Mouse (Mus musculus): Measurements from ENCODE around the gene Nhsl1.
"Not testable (repeated sequence)": the region's sequence is repeated elsewhere in the genome, so short reads cannot be mapped to it uniquely, and the experiment has no call there.

Nhsl1 gene

GRCm38 (mm10) chr10:18528475-18528874 lies 209.7 kb downstream of the Nhsl1 start:
- peak in 1 of 2 experiments; percentile 24 for DNase-seq (ENCODE audit: low spot score in 2 of 2)

- DNase-seq (ENCODE audit: low spot score in 2 of 2): no peak
These were observed 210.4 kb downstream of the Nhsl1 start for GRCm38 (mm10) chr10:18529177-18529576.

- DNase-seq (ENCODE audit: low spot score in 2 of 2): no peak
These were observed 211.4 kb downstream of the Nhsl1 start for GRCm38 (mm10) chr10:18530161-18530560.

GRCm38 (mm10) chr10:18532293-18532692 lies 213.5 kb downstream of the Nhsl1 start:
- no peak for DNase-seq (ENCODE audit: low spot score in 2 of 2)

- DNase-seq (ENCODE audit: low spot score in 2 of 2): no peak
These were observed 218.1 kb downstream of the Nhsl1 start for GRCm38 (mm10) chr10:18536889-18537288.

- no peak for DNase-seq (ENCODE audit: low spot score in 2 of 2)
These were observed 226.5 kb downstream of the Nhsl1 start for GRCm38 (mm10) chr10:18545309-18545708.

GRCm38 (mm10) chr10:18545813-18546235 lies 227.0 kb downstream of the Nhsl1 start, which contains the start of gene Hebp2:
Gene Hebp2, minus strand, starts transcription at chr10:18546076.
- DNase-seq (ENCODE audit: low spot score in 2 of 2): no peak

- no peak for DNase-seq (ENCODE audit: low spot score in 2 of 2)
These were observed 228.6 kb downstream of the Nhsl1 start for GRCm38 (mm10) chr10:18547381-18547780.

GRCm38 (mm10) chr10:18549321-18550216 lies 230.8 kb downstream of the Nhsl1 start:
- DNase-seq (ENCODE audit: low spot score in 2 of 2): no peak

GRCm38 (mm10) chr10:18559076-18559475 lies 240.3 kb downstream of the Nhsl1 start:
- not testable (repeated sequence) for DNase-seq (ENCODE audit: low spot score in 2 of 2)

GRCm38 (mm10) chr10:18561445-18561844 lies 242.7 kb downstream of the Nhsl1 start:
- no peak for DNase-seq (ENCODE audit: low spot score in 2 of 2)

- peak in 1 of 2 experiments; percentile 1 for DNase-seq (ENCODE audit: low spot score in 2 of 2)
These were observed 244.2 kb downstream of the Nhsl1 start for GRCm38 (mm10) chr10:18562940-18563339.

- no peak for DNase-seq (ENCODE audit: low spot score in 2 of 2)
These were observed 253.8 kb downstream of the Nhsl1 start for GRCm38 (mm10) chr10:18572581-18572980.
